Comparison of ENCODE assay signal across 1 mouse cellular context in the genomic region with DNA sequence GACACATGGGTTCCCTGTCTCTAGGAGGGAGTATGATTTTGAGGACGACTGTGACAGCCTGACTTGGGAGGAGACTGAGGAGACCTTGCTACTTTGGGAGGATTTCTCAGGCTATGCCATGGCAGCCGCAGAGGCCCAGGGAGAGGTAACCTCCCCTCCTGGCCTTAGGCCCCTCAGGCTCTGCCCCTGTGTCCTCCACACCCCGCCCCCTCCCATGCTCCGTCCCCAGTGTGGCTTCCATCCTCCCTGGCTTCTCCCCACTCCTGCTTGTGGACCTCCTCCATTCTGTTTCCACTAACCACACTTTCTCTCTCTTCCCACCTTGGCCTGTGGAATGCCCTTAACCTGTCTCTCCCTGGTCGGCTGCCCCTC.
TF ChIP-seq lines count a peak whose summit lies in the region.

No protein-coding gene starts in this region.

TF ChIP-seq in MEL, 35 proteins besides CTCF, POLR2A, EP300 and RAD21:
- TF ChIP-seq TCF12 (IDR thresholded peaks at IDR 0.05; ENCODE audit: low read depth, low read length) (no peak), UBTF (IDR thresholded peaks at IDR 0.05; ENCODE audit: borderline replicate concordance, insufficient read depth, low read depth, low read length) (no peak), TAL1 (IDR thresholded peaks at IDR 0.05; ENCODE audit: low read length) (no peak), MYB (IDR thresholded peaks at IDR 0.05; ENCODE audit: low read depth, low read length) (no peak), RCOR1 (IDR thresholded peaks at IDR 0.05; ENCODE audit: low read depth, low read length) (no peak), ZNF384 (IDR thresholded peaks at IDR 0.05; ENCODE audit: low read depth, low read length) (no peak), CHD1 (IDR thresholded peaks at IDR 0.05; ENCODE audit: low read depth, low read length) (no peak), HCFC1 (IDR thresholded peaks at IDR 0.05; ENCODE audit: low read depth, low read length) (no peak), CHD2 (IDR thresholded peaks at IDR 0.05; ENCODE audit: low read length) (no peak)
TF ChIP-seq in MEL: peak in this region for 0.
